Comparison of ENCODE assay signal across 7 mouse cellular contexts in genomic region chrX:100625146-100625545, GRCm38 (mm10). TPM values are rescaled to one million over a fixed set of nuclear protein-coding genes. Genes with fewer than 3 reads are reported as not detected.
A peak's percentile ranks its signal among the peaks of the same experiment; 100 is the strongest.
DNase-seq lines count a peak whose midpoint lies in the region; ATAC-seq lines count a peak whose summit lies in the region.

No protein-coding gene starts in this region.

- no peak for DNase-seq in lung, postnatal 25 days (ENCODE audit: low spot score)
- DNase-seq in embryo, embryonic 10 days (ENCODE audit: low spot score): peak; percentile 4
- no peak for DNase-seq in gastrocnemius, postnatal 25 days
- no peak for DNase-seq in cerebellum, adult 18-20 months

- peak overlapping the region; percentile 65 for H3K4me2 ChIP-seq in lung, embryonic 16.5 days (ENCODE audit: low read depth, low read length)
- peak overlapping the region; percentile 50 for H3K4me2 ChIP-seq in intestine, embryonic 15.5 days (replicated peaks)
- peak overlapping the region; percentile 56 for H3K4me2 ChIP-seq in neural tube, embryonic 13.5 days

- H3K4me1 ChIP-seq in lung, embryonic 16.5 days (replicated peaks; ENCODE audit: control insufficient read depth, insufficient read depth, low read length): no peaks in the 10 kb centered on the region; the same call in 1 of the 2 replicates
- H3K4me1 ChIP-seq in intestine, embryonic 15.5 days (replicated peaks): no peaks in the 10 kb centered on the region
- peaks cover 14% of the 10 kb centered on the region for H3K4me1 ChIP-seq in neural tube, embryonic 13.5 days (replicated peaks)

- no peak for ATAC-seq in lung, embryonic 16.5 days (ENCODE audit: low read depth)
- ATAC-seq in intestine, embryonic 15.5 days: no peak
- ATAC-seq in neural tube, embryonic 13.5 days (ENCODE audit: low read depth): 0 out of 2 replicates have a peak, but pooled peaks have one; percentile 12

- H3K9ac ChIP-seq in lung, embryonic 16.5 days (ENCODE audit: low read length): peak overlapping the region; percentile 73
- 0 out of 2 replicates have a peak overlapping the region, but pooled peaks have one; percentile 20 for H3K9ac ChIP-seq in intestine, embryonic 15.5 days
- peak overlapping the region; percentile 69 for H3K9ac ChIP-seq in neural tube, embryonic 13.5 days

- H3K27me3 ChIP-seq in lung, embryonic 16.5 days (ENCODE audit: control insufficient read depth, insufficient read depth, low read depth, low read length): no peaks in the 10 kb centered on the region
- no peaks in the 10 kb centered on the region for H3K27me3 ChIP-seq in intestine, embryonic 15.5 days (replicated peaks)
- no peaks in the 10 kb centered on the region for H3K27me3 ChIP-seq in neural tube, embryonic 13.5 days

- 0 out of 2 replicates have a peak, but pooled peaks cover 6% of the 10 kb centered on the region for H3K36me3 ChIP-seq in lung, embryonic 16.5 days (ENCODE audit: control insufficient read depth, insufficient read depth, low read length)
- no peaks in the 10 kb centered on the region for H3K36me3 ChIP-seq in intestine, embryonic 15.5 days
- peaks cover 16% of the 10 kb centered on the region; the same call in 1 of the 2 replicates for H3K36me3 ChIP-seq in neural tube, embryonic 13.5 days

- 35% methylated on average over 7 of the region's 7 CpGs for WGBS in lung, embryonic 16.5 days
- WGBS in intestine, embryonic 15.5 days: 39% methylated on average over 7 of the region's 7 CpGs
- WGBS in neural tube, embryonic 13.5 days: 35% methylated on average over 7 of the region's 7 CpGs

- no peaks in the 10 kb centered on the region for H3K9me3 ChIP-seq in lung, embryonic 16.5 days (ENCODE audit: control insufficient read depth, low read length)
- H3K9me3 ChIP-seq in intestine, embryonic 15.5 days: no peaks in the 10 kb centered on the region
- no peaks in the 10 kb centered on the region for H3K9me3 ChIP-seq in neural tube, embryonic 13.5 days

- peak overlapping the region; percentile 67 for H3K4me3 ChIP-seq in lung, embryonic 16.5 days (ENCODE audit: low read length)
- H3K4me3 ChIP-seq in intestine, embryonic 15.5 days (replicated peaks): peak overlapping the region; percentile 52
- peak overlapping the region; percentile 47 for H3K4me3 ChIP-seq in neural tube, embryonic 13.5 days

- H3K27ac ChIP-seq in lung, embryonic 16.5 days (ENCODE audit: low read length): no peak overlapping the region
- H3K27ac ChIP-seq in intestine, embryonic 15.5 days: no peak overlapping the region
- no peak overlapping the region for H3K27ac ChIP-seq in neural tube, embryonic 13.5 days (replicated peaks)

RNA-seq across cellular contexts. Expression of gene Kif4, which starts 0.4 kb away (rescaled TPM):
- polyA plus RNA-seq in lung, embryonic 16.5 days (2015; fragmentation: Nextera tagmentation; extraction: Ambion mirVana): 33.2 and 33.5 TPM in 2 replicates
- 21.5 and 22.4 TPM in 2 replicates for polyA plus RNA-seq in intestine, embryonic 15.5 days (2015; fragmentation: Nextera tagmentation; extraction: Ambion mirVana)
- polyA plus RNA-seq in neural tube, embryonic 13.5 days (2015; fragmentation: Nextera tagmentation; extraction: Ambion mirVana): 5.7 and 6.6 TPM in 2 replicates
- total RNA-seq in gastrocnemius, postnatal 25 days (2021): under 1 TPM; 0.15 to 0.46 TPM

RNA-seq across cellular contexts. Expression of gene Pdzd11, which starts 1.2 kb away (rescaled TPM):
- 99.3 and 103 TPM in 2 replicates for polyA plus RNA-seq in lung, embryonic 16.5 days (2015; fragmentation: Nextera tagmentation; extraction: Ambion mirVana)
- polyA plus RNA-seq in intestine, embryonic 15.5 days (2015; fragmentation: Nextera tagmentation; extraction: Ambion mirVana): 77.3 and 79.7 TPM in 2 replicates
- polyA plus RNA-seq in neural tube, embryonic 13.5 days (2015; fragmentation: Nextera tagmentation; extraction: Ambion mirVana): 121 and 124 TPM in 2 replicates
- total RNA-seq in gastrocnemius, postnatal 25 days (2021): 10 to 100 TPM; 16.6 to 16.7 TPM

RNA-seq across cellular contexts. Expression of gene Arr3, which starts 19.8 kb away (rescaled TPM):
- polyA plus RNA-seq in lung, embryonic 16.5 days (2015; fragmentation: Nextera tagmentation; extraction: Ambion mirVana): not detected in 2 replicates
- polyA plus RNA-seq in intestine, embryonic 15.5 days (2015; fragmentation: Nextera tagmentation; extraction: Ambion mirVana): not detected in 2 replicates
- 0.36 TPM in 1 of 2 replicates, not detected in the other for polyA plus RNA-seq in neural tube, embryonic 13.5 days (2015; fragmentation: Nextera tagmentation; extraction: Ambion mirVana)
- total RNA-seq in gastrocnemius, postnatal 25 days (2021): not detected

RNA-seq across cellular contexts. Expression of gene P2ry4, which starts 30.5 kb away (rescaled TPM):
- 0.15 TPM in 1 of 2 replicates, not detected in the other for polyA plus RNA-seq in lung, embryonic 16.5 days (2015; fragmentation: Nextera tagmentation; extraction: Ambion mirVana)
- polyA plus RNA-seq in intestine, embryonic 15.5 days (2015; fragmentation: Nextera tagmentation; extraction: Ambion mirVana): 0.16 and 0.24 TPM in 2 replicates
- polyA plus RNA-seq in neural tube, embryonic 13.5 days (2015; fragmentation: Nextera tagmentation; extraction: Ambion mirVana): not detected in 2 replicates
- total RNA-seq in gastrocnemius, postnatal 25 days (2021): not detected

RNA-seq across cellular contexts. Expression of gene Awat1, which starts 53.1 kb away (rescaled TPM):
- not detected in 2 replicates for polyA plus RNA-seq in lung, embryonic 16.5 days (2015; fragmentation: Nextera tagmentation; extraction: Ambion mirVana)
- polyA plus RNA-seq in intestine, embryonic 15.5 days (2015; fragmentation: Nextera tagmentation; extraction: Ambion mirVana): not detected in 2 replicates
- not detected in 2 replicates for polyA plus RNA-seq in neural tube, embryonic 13.5 days (2015; fragmentation: Nextera tagmentation; extraction: Ambion mirVana)
- total RNA-seq in gastrocnemius, postnatal 25 days (2021): not detected

Comparison
In these comparisons a context has a peak if more than half of its experiments do, and no peak if none do; other contexts are left out.
1. H3K9ac ChIP-seq: peak in every context shown above with its lines; median percentile 73 in lung, embryonic 16.5 days; 69 in neural tube, embryonic 13.5 days; 20 in intestine, embryonic 15.5 days.